Mouse (Mus musculus) C2C12 (cell line): ENCODE measurements around the gene Spred2. TPM values are rescaled to one million over a fixed set of nuclear protein-coding genes. Genes with fewer than 3 reads are reported as not detected.

Source experiments
- H3K27me3 ChIP-seq: one replicate; pipeline ENCODE4 v1.6.1; 2011; ENCODE audit not compliant: control insufficient read depth, insufficient read depth, insufficient read length
- H3K36me3 ChIP-seq: one replicate; pipeline ENCODE4 v1.6.1; 2011; ENCODE audit not compliant: control insufficient read depth, insufficient read depth
- H3K4me3 ChIP-seq: one replicate; pipeline ENCODE4 v1.5.1; 2011; ENCODE audit warnings: mild to moderate bottlenecking, control low read depth; ENCODE audit not compliant: poor library complexity, insufficient read depth, severe bottlenecking
- H3K79me2 ChIP-seq: one replicate; pipeline ENCODE4 v1.6.1; 2011; ENCODE audit not compliant: control insufficient read depth, insufficient read depth
- H3K79me3 ChIP-seq: one replicate; pipeline ENCODE4 v1.6.1; 2011; ENCODE audit warnings: low read depth, control low read depth
- H3ac ChIP-seq: one replicate; pipeline ENCODE3; 2011; ENCODE audit warnings: low read depth; ENCODE audit not compliant: control insufficient read depth, insufficient read length
- CEBPB ChIP-seq: IDR thresholded peaks from one replicate; pipeline ENCODE4 v1.6.1; 2011; ENCODE audit warnings: low read depth, mild to moderate bottlenecking, control low read depth, moderate library complexity
- CTCF ChIP-seq: IDR thresholded peaks from one replicate; pipeline ENCODE4 v1.5.1; 2011; ENCODE audit not compliant: control insufficient read depth, insufficient read depth, insufficient read length
- FOSL1 ChIP-seq: IDR thresholded peaks from one replicate; pipeline ENCODE4 v1.8.0; 2011; ENCODE audit warnings: mild to moderate bottlenecking, low read length; ENCODE audit not compliant: poor library complexity, insufficient read depth, severe bottlenecking
- MAX ChIP-seq: IDR thresholded peaks from one replicate; pipeline ENCODE4 v1.6.1; 2011; ENCODE audit warnings: mild to moderate bottlenecking, control low read depth
- MYOD1 ChIP-seq: IDR thresholded peaks from one replicate; pipeline ENCODE4 v1.6.1; 2011; ENCODE audit warnings: low read depth; ENCODE audit not compliant: control insufficient read depth, insufficient read length
- MYOG ChIP-seq: IDR thresholded peaks from one replicate; pipeline ENCODE4 v1.6.1; 2011; ENCODE audit not compliant: control insufficient read depth, insufficient read length; ENCODE audit errors: extremely low read depth
- USF1 ChIP-seq: IDR thresholded peaks from one replicate; pipeline ENCODE4 v1.6.1; 2011; ENCODE audit warnings: low read depth, mild to moderate bottlenecking, control low read depth, moderate library complexity
- polyA plus RNA-seq: library from polyadenylated mRNA; unstranded; fragments of >200 nt; fragmentation: generic; extraction: Trizol; gene quantifications from one replicate; pipeline ENCODE4 v1.2.1, GENCODE M21; 2012; ENCODE audit warnings: missing spikeins

Spred2 gene
- polyA plus RNA-seq, 1 experiment = 22.0 TPM

GRCm38 (mm10) chr11:20067521-20067920 is 143.3 kb downstream of the Spred2 start:
- no peak for TF ChIP-seq MAX
- no peak for TF ChIP-seq FOSL1
- no peak for TF ChIP-seq CEBPB
- TF ChIP-seq USF1 = no peak
- TF ChIP-seq MYOD1 = no peak
- TF ChIP-seq CTCF = no peak
- no peak for TF ChIP-seq MYOG

DNA sequence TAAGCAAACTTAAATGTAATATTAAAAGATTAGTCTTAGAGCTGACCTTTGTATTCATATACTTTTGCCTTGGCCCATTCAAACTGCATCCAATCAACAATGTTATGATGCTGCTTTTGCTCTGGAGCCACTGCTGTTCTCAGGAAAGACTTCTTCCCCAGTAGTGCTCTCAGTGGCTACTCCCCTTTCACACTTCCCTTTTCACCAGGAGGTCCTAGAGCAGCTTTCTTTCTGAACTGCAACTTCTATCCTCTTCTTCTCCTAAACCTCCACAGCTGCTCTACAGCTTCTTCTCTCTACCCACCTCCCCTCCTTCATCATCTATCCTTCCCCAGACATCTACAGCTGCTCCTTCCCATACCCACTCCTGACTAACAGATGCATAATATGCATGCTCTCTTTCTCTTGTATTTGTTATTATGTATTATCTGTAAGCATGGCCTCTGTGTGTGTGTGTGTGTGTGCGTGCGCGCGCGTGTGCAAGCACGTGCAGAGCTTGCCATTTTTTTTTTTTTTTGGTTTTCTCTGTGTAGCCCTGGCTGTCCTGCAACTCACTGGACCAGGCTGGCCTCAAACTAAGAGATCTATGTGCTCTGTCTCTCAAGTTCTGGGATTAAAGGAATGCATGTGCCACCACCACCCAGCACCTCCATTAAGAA is 144.3 kb downstream of the Spred2 start:
- peaks cover 9% of the 10 kb centered on the region for H3K79me3 ChIP-seq
- peaks cover 96% of the 10 kb centered on the region for H3K36me3 ChIP-seq
- H3K79me2 ChIP-seq = peaks cover 30% of the 10 kb centered on the region
- no peak overlapping the region for H3ac ChIP-seq
- no peak overlapping the region for H3K4me3 ChIP-seq
- no peak for TF ChIP-seq MYOD1
- TF ChIP-seq MYOG = no peak
- TF ChIP-seq CTCF = no peak
- no peak for TF ChIP-seq CEBPB
- no peak for TF ChIP-seq USF1
- TF ChIP-seq MAX = no peak
- no peak for TF ChIP-seq FOSL1
- H3K27me3 ChIP-seq = no peaks in the 10 kb centered on the region

More at GRCm38 (mm10) chr11:20067521-20067920, 143.3 kb downstream of the Spred2 start:
- peaks cover 10% of the 10 kb centered on the region for H3K79me3 ChIP-seq
- no peak overlapping the region for H3K4me3 ChIP-seq
- no peaks in the 10 kb centered on the region for H3K27me3 ChIP-seq
- peaks cover 21% of the 10 kb centered on the region for H3K79me2 ChIP-seq
- H3K36me3 ChIP-seq = peaks cover 94% of the 10 kb centered on the region
- H3ac ChIP-seq = no peak overlapping the region

- H3K27me3 ChIP-seq = no peaks in the 10 kb centered on the region
- TF ChIP-seq CEBPB (no peak), MYOD1 (no peak), USF1 (no peak)
- H3K4me3 ChIP-seq = no peak overlapping the region
- H3K36me3 ChIP-seq = peaks cover 94% of the 10 kb centered on the region
- H3K79me3 ChIP-seq = peaks cover 12% of the 10 kb centered on the region
- peaks cover 26% of the 10 kb centered on the region for H3K79me2 ChIP-seq
- H3ac ChIP-seq = no peak overlapping the region
These were observed 148.0 kb downstream of the Spred2 start for GRCm38 (mm10) chr11:20072174-20072573.

GRCm38 (mm10) chr11:20072826-20073225 is 148.7 kb downstream of the Spred2 start:
- Histone ChIP-seq H3K36me3 (peaks cover 96% of the 10 kb centered on the region), H3ac (no peak overlapping the region), H3K27me3 (no peaks in the 10 kb centered on the region), H3K79me2 (peaks cover 25% of the 10 kb centered on the region), H3K79me3 (peaks cover 12% of the 10 kb centered on the region), H3K4me3 (no peak overlapping the region)
- TF ChIP-seq FOSL1 = no peak
- no peak for TF ChIP-seq CEBPB
- no peak for TF ChIP-seq USF1
- no peak for TF ChIP-seq MAX
- TF ChIP-seq CTCF = no peak
- no peak for TF ChIP-seq MYOD1
- no peak for TF ChIP-seq MYOG

Other genes starting within 250 kb of the Spred2 start
- 59.5 TPM for gene Actr2, start 188.5 kb downstream of the Spred2 start, polyA plus RNA-seq